Mouse (Mus musculus) limb, embryonic 13.5 days (tissue): ENCODE results near the gene Snx1. TPM values are rescaled to one million over a fixed set of nuclear protein-coding genes. Genes with fewer than 3 reads are reported as not detected.
A peak's percentile ranks its signal among the peaks of the same experiment; 100 is the strongest.

Experiments used
- ATAC-seq: fragments of 200-750 bp; cut with Nextera tagmentation; 2 replicates; pipeline ENCODE4 v1.8.0; 2017; ENCODE audit warnings: low read depth, moderate number of reproducible peaks, moderate TSS enrichment; ENCODE audit not compliant: low FRiP score
- H3K27ac ChIP-seq: fragments of 300-500 bp; sonication (generic); 2 replicates; pipeline ENCODE4 v1.5.1; 2015; ENCODE audit warnings: inconsistent platforms, mild to moderate bottlenecking, moderate library complexity
- H3K27me3 ChIP-seq: fragments of 300-500 bp; sonication (generic); 2 replicates; pipeline ENCODE4 v1.6.1; 2015; ENCODE audit warnings: mild to moderate bottlenecking, inconsistent platforms
- H3K36me3 ChIP-seq: fragments of 300-500 bp; sonication (generic); 2 replicates; pipeline ENCODE4 v1.6.1; 2015; ENCODE audit warnings: inconsistent platforms, mild to moderate bottlenecking, moderate library complexity
- H3K4me1 ChIP-seq: fragments of 300-500 bp; sonication (generic); 2 replicates; pipeline ENCODE4 v1.6.1; 2015; ENCODE audit warnings: inconsistent platforms
- H3K4me2 ChIP-seq: fragments of 300-500 bp; sonication (generic); replicated peaks from 2 replicates; pipeline ENCODE4 v1.6.1; 2015; ENCODE audit warnings: inconsistent platforms, mild to moderate bottlenecking, moderate library complexity
- H3K4me3 ChIP-seq: fragments of 300-500 bp; sonication (generic); 2 replicates; pipeline ENCODE4 v1.5.1; 2015; ENCODE audit warnings: moderate library complexity, mild to moderate bottlenecking, inconsistent platforms
- H3K9ac ChIP-seq: fragments of 300-500 bp; sonication (generic); 2 replicates; pipeline ENCODE4 v1.6.1; 2015; ENCODE audit warnings: mild to moderate bottlenecking, inconsistent platforms
- H3K9me3 ChIP-seq: fragments of 300-500 bp; sonication (generic); 2 replicates; pipeline ENCODE4 v1.6.1; 2016; ENCODE audit warnings: inconsistent platforms
- WGBS: fragments of 180-500 bp; shearing (Covaris S2); methylation state at CpG from one replicate; pipeline ENCODE4 v1.1.7; 2015; 5-methylcytosine and 5-hydroxymethylcytosine counted together
- polyA plus RNA-seq: library from polyadenylated mRNA; unstranded; fragments of >200 nt; fragmentation: Nextera tagmentation; extraction: Ambion mirVana; gene quantifications from 2 replicates; pipeline ENCODE4 v1.2.1, GENCODE M21; 2015

Snx1 gene
- polyA plus RNA-seq = 128 and 134 TPM in 2 replicates

DNA sequence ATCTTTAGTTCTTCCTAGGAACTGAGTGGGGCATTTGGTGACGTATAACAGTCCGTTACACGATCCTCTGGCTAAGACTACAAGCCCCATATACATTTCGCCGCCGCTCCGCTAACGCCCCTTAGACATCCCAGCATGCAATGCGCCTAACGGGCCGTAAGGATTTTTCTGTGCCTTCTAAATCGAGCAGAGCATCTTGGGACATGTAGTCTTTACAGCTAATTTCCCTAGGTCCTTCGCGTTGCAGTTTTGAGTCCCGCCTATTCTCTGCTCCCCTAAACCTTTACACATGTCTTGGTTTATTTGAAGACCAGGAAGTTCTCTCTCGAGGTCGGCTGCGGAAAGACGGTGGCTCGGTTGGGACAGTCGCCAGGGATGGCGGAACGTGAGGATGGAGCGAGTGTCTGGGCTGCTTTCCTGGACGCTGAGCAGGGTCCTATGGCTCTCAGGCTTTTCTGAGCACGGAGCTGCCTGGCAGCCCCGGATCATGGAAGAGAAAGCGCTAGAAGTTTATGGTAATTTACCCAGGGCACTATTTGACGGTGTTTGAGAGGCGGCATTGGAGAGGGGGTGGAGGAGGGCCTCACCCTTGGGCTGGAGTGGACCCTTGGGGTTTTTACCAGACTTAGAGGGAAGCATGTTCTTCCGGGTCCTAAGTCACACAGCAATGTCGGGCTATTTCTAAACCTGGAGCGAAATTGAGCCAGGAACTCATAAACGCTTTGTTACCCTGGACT lies at the start of gene Snx1, which contains the start of gene Ciao2a:
Gene Snx1 (minus strand): TSS at position 132 of the 737 bp plus-strand sequence.
Gene Ciao2a (plus strand): TSS at position 156 of the 737 bp plus-strand sequence.
- WGBS = under 1% methylated on average over 34 of the region's 34 CpGs
- ATAC-seq = peak; percentile 85
- H3K27ac ChIP-seq = peak within 1 kb of the TSS; percentile 71; the same call in 1 of the 2 replicates
- H3K9ac ChIP-seq = peak within 1 kb of the TSS; percentile 81
- peak within 1 kb of the TSS; percentile 69 for H3K4me3 ChIP-seq
- peaks cover 33% of the 10 kb centered on the region for H3K4me1 ChIP-seq
- peaks cover 16% of the 10 kb centered on the region for H3K36me3 ChIP-seq
- H3K4me2 ChIP-seq = peak within 1 kb of the TSS; percentile 74
- no peaks in the 10 kb centered on the region for H3K27me3 ChIP-seq
- no peaks in the 10 kb centered on the region for H3K9me3 ChIP-seq

- 85% methylated on average over 3 of the region's 3 CpGs for WGBS
- ATAC-seq = no peak
These were observed 48.6 kb upstream of the Snx1 start for GRCm38 (mm10) chr9:66174985-66175384.

DNA sequence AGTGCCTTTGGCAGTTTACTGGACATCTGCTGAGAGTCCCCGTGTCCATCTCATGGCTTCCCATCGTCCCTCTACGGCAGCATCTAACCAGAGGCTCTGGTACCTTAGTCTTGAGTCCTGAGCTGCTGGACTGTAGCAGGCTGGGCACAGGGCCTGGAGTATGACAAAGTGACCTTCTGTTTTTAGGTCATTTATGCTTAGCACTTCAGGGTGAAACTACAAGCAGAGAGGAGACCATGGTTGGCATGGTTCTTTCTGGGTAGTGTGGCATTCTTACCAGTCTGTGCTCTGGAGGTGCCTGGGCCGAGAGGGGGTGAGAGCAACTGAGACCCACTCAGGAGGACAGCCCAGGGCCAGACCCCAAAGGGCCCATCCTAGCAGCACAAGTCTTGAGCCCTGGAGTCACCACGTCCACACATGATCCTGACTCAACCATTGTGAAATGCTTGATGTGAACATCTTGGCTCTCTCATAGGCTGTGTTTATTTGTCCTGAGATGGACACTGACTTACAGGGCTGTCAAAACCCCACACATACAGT lies 47.0 kb upstream of the Snx1 start:
- H3K36me3 ChIP-seq = no peaks in the 10 kb centered on the region
- no peak for ATAC-seq
- 95% methylated on average over 5 of the region's 5 CpGs for WGBS
- H3K9me3 ChIP-seq = no peaks in the 10 kb centered on the region
- no peak overlapping the region for H3K9ac ChIP-seq
- no peak overlapping the region for H3K4me2 ChIP-seq
- H3K4me3 ChIP-seq = no peak overlapping the region
- H3K27ac ChIP-seq = no peak overlapping the region
- 0 out of 2 replicates have a peak, but pooled peaks cover 2% of the 10 kb centered on the region for H3K4me1 ChIP-seq
- H3K27me3 ChIP-seq = no peaks in the 10 kb centered on the region

More at GRCm38 (mm10) chr9:66174985-66175384, 48.6 kb upstream of the Snx1 start:
- no peaks in the 10 kb centered on the region for H3K36me3 ChIP-seq
- H3K27ac ChIP-seq = no peak overlapping the region
- H3K4me3 ChIP-seq = no peak overlapping the region
- no peaks in the 10 kb centered on the region for H3K27me3 ChIP-seq
- H3K9me3 ChIP-seq = no peaks in the 10 kb centered on the region
- H3K4me2 ChIP-seq = no peak overlapping the region
- no peak overlapping the region for H3K9ac ChIP-seq
- no peaks in the 10 kb centered on the region for H3K4me1 ChIP-seq

DNA sequence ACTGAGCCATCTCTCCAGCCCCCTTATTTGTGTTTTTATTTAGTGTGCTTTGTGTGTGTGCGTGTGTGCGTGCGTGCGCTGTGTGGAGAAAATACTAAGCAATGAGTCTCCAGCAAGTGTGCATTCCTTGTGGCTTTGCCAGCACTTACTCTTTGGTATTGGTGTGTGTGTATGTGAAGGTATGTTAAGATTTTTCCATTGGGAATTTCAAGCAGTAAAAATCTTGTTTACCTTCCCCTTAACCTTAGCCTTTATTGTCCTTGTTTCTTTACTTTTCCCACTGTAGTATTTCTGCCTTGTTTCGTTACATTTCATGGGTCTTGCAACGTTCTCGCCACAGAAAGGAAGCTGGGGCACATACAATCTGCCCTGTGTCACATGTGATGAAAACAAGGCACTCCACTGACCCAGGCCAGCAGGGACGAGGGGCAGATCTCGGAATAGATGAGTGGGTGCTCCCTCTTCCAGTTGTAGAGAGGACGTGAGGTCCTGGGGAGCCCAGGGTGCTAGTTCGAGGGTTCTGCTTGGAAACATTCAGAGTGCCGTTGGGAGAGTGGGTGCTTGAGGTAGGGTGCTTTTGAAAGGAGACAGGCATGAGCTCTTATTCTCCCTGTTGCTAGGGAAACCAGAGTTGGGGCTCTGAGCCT lies 45.0 kb upstream of the Snx1 start:
- Histone ChIP-seq H3K4me1 (0 out of 2 replicates have a peak, but pooled peaks cover 5% of the 10 kb centered on the region), H3K4me3 (no peak overlapping the region), H3K36me3 (no peaks in the 10 kb centered on the region)

GRCm38 (mm10) chr9:66170506-66170905 lies 44.1 kb upstream of the Snx1 start:
- Histone ChIP-seq H3K4me3 (no peak overlapping the region), H3K36me3 (no peaks in the 10 kb centered on the region), H3K9me3 (no peaks in the 10 kb centered on the region), H3K27me3 (no peaks in the 10 kb centered on the region), H3K9ac (no peak overlapping the region), H3K4me2 (no peak overlapping the region), H3K4me1 (0 out of 2 replicates have a peak, but pooled peaks cover 5% of the 10 kb centered on the region), H3K27ac (no peak overlapping the region)
- 49% methylated on average over 5 of the region's 5 CpGs for WGBS
- ATAC-seq = no peak

More for the DNA sequence above, 45.0 kb upstream of the Snx1 start:
- Histone ChIP-seq H3K9me3 (no peaks in the 10 kb centered on the region), H3K9ac (no peak overlapping the region), H3K4me2 (no peak overlapping the region), H3K27ac (no peak overlapping the region), H3K27me3 (no peaks in the 10 kb centered on the region)
- no peak for ATAC-seq
- WGBS = 71% methylated on average over 12 of the region's 12 CpGs

GRCm38 (mm10) chr9:66168233-66168632 lies 41.8 kb upstream of the Snx1 start:
- no peaks in the 10 kb centered on the region for H3K27me3 ChIP-seq
- H3K9ac ChIP-seq = no peak overlapping the region
- 14% methylated on average over 1 of the region's 1 CpGs for WGBS
- no peaks in the 10 kb centered on the region for H3K36me3 ChIP-seq
- no peaks in the 10 kb centered on the region for H3K9me3 ChIP-seq
- ATAC-seq = no peak
- H3K4me3 ChIP-seq = no peak overlapping the region
- H3K27ac ChIP-seq = no peak overlapping the region
- H3K4me1 ChIP-seq = 0 out of 2 replicates have a peak, but pooled peaks cover 5% of the 10 kb centered on the region
- no peak overlapping the region for H3K4me2 ChIP-seq

- H3K4me2 ChIP-seq = no peak overlapping the region
- 0 out of 2 replicates have a peak, but pooled peaks cover 5% of the 10 kb centered on the region for H3K4me1 ChIP-seq
- no peak for ATAC-seq
- H3K27me3 ChIP-seq = no peaks in the 10 kb centered on the region
- WGBS = 90% methylated on average over 5 of the region's 5 CpGs
- no peaks in the 10 kb centered on the region for H3K36me3 ChIP-seq
- H3K27ac ChIP-seq = no peak overlapping the region
- H3K9ac ChIP-seq = no peak overlapping the region
- H3K9me3 ChIP-seq = no peaks in the 10 kb centered on the region
- H3K4me3 ChIP-seq = no peak overlapping the region
These were observed 40.8 kb upstream of the Snx1 start for GRCm38 (mm10) chr9:66167222-66167621.

GRCm38 (mm10) chr9:66162995-66163394 lies 36.6 kb upstream of the Snx1 start:
- H3K9me3 ChIP-seq = no peaks in the 10 kb centered on the region
- no peak overlapping the region for H3K9ac ChIP-seq
- no peaks in the 10 kb centered on the region for H3K36me3 ChIP-seq
- H3K27ac ChIP-seq = no peak overlapping the region
- H3K27me3 ChIP-seq = peaks cover 17% of the 10 kb centered on the region
- no peak for ATAC-seq
- 81% methylated on average over 9 of the region's 9 CpGs for WGBS
- H3K4me1 ChIP-seq = peaks cover 5% of the 10 kb centered on the region; the same call in 1 of the 2 replicates
- H3K4me2 ChIP-seq = no peak overlapping the region
- H3K4me3 ChIP-seq = no peak overlapping the region

- H3K27ac ChIP-seq = no peak overlapping the region
- peaks cover 33% of the 10 kb centered on the region for H3K27me3 ChIP-seq
- H3K4me2 ChIP-seq = no peak overlapping the region
- H3K9me3 ChIP-seq = no peaks in the 10 kb centered on the region
- WGBS = 95% methylated on average over 2 of the region's 2 CpGs
- ATAC-seq = no peak
- no peak overlapping the region for H3K4me3 ChIP-seq
- H3K36me3 ChIP-seq = no peaks in the 10 kb centered on the region
- H3K4me1 ChIP-seq = peaks cover 9% of the 10 kb centered on the region; the same call in 1 of the 2 replicates
- H3K9ac ChIP-seq = no peak overlapping the region
These were observed 33.8 kb upstream of the Snx1 start for GRCm38 (mm10) chr9:66160155-66160554.

DNA sequence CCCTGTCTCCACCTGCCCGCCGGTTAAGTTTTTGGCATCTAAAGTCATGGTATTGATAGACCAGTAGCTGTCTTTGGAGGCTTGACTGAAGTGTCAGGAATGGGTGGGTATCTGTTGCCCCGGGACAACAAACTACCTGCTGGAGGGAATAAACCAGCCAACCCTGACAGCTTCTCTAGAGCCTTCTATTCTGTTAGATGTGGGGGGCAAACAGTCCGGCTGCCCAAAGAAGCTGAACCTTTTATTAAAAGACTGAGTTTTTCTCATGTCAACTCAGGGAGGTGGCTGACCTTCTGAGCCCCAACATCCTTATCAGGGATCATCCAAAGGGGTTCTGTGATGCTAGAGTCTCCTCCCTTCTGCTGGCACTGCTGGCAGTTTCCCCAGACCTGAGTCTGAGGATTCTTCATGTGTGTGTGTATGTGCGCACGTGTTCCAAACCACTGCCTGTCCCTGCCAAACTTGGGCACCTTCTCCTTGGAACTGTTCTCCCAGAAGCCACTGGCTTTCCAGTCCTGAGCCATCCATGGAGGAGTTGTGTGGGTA lies 32.6 kb upstream of the Snx1 start:
- H3K9me3 ChIP-seq = no peaks in the 10 kb centered on the region
- H3K27me3 ChIP-seq = peaks cover 33% of the 10 kb centered on the region
- H3K4me2 ChIP-seq = peak overlapping the region; percentile 70
- H3K9ac ChIP-seq = no peak overlapping the region
- H3K4me1 ChIP-seq = peaks cover 9% of the 10 kb centered on the region; the same call in 1 of the 2 replicates
- no peak overlapping the region for H3K27ac ChIP-seq
- 87% methylated on average over 6 of the region's 6 CpGs for WGBS
- ATAC-seq = no peak
- H3K36me3 ChIP-seq = no peaks in the 10 kb centered on the region
- peak overlapping the region; percentile 47 for H3K4me3 ChIP-seq

DNA sequence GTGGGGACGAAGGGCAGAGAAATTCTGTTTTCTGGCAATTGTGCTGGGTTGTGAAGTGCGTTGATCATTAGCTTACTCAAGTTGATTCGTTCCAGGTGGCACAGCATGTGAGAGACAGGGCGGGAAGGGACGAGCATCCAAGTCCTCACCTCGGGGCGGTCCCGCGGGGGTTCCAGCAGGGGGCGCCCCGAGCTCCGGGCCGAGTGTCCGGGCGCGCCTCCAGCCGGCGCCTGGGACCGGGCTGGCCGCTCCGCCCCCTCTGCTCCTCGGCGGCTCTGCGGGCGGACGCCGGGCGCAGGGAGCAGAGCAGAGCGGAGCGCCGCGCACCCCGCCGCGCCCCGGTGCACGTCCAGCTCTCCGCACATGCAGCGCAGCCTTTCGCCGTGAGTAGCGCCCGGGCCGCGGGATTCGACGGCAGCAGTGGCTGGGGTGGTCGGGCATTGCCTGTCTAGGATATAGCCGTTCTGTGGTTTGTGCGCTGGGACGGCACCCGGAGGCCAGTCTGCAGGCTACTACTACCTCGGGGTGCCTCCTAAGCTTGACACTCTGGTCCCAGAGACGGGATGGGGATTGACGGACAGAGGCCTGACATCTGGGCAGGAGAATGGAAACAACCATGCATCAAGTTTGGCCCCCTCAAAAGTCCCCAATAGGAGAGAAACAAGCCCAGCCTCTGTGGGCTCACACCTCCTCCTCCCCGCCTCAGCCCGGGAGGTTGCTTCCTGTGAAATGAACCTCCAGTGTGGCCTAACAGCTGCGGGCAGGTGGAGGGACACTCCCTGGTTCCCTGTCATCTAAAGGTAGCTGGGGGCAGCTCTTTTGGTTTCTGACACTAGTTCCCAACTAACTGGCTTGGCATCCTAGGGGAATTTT lies 31.8 kb upstream of the Snx1 start, which contains the start of gene Dapk2:
Gene Dapk2 (plus strand): TSS at position 266 of the 873 bp plus-strand sequence.
- WGBS = 2% methylated on average over 58 of the region's 58 CpGs
- Histone ChIP-seq H3K4me3 (peak within 1 kb of the TSS; percentile 47), H3K27me3 (peaks cover 33% of the 10 kb centered on the region), H3K9me3 (no peaks in the 10 kb centered on the region), H3K9ac (peak within 1 kb of the TSS; percentile 63), H3K36me3 (no peaks in the 10 kb centered on the region), H3K4me2 (peak within 1 kb of the TSS; percentile 70), H3K4me1 (peaks cover 9% of the 10 kb centered on the region; the same call in 1 of the 2 replicates), H3K27ac (no peak within 1 kb of the TSS)
- peak; percentile 79; the same call in 1 of the 2 replicates for ATAC-seq
